Mouse (Mus musculus) Patski (cell line): ENCODE measurements around the gene Ift46. TPM values are rescaled to one million over a fixed set of nuclear protein-coding genes. Genes with fewer than 3 reads are reported as not detected.

ENCODE experiments used
- ATAC-seq: fragments of 100-300 bp; one replicate; pipeline ENCODE4 v1.8.0; 2021
- CTCF ChIA-PET: fragments of 350-600 bp; sonication (Branson Sonifier 250); formaldehyde crosslinking; loops from one replicate; lab custom pipeline; 2022; ENCODE audit warnings: inconsistent platforms; lab: Charles Lee
- POLR2A ChIA-PET: fragments of 350-600 bp; sonication (Branson Sonifier 250); formaldehyde crosslinking; loops from one replicate; lab custom pipeline; 2022; ENCODE audit warnings: antibody characterized with exemption, inconsistent platforms; lab: Charles Lee
- DNase-seq: peaks from one replicate; pipeline ENCODE4 v3.0.0-alpha.2; 2011; ENCODE audit warnings: low read depth, low spot score
- H3K27me3 ChIP-seq: fragments of 371-371 bp; one replicate; pipeline ENCODE4 v1.5.1; 2021
- CTCF ChIP-seq: fragments of 100-300 bp; IDR thresholded peaks from one replicate; pipeline ENCODE4 v1.5.1; 2021
- in situ Hi-C: fragments of 300-500 bp; cut with MboI; formaldehyde crosslinking; loops from 3 replicates; pipeline ENCODE4 v1.11.1; 2018; ENCODE audit warnings: low pct_unique_long_range_greater_than_20kb, mixed read lengths
- polyA plus RNA-seq: library from polyadenylated mRNA; unstranded; gene quantifications from one replicate; pipeline ENCODE4 v1.2.3, GENCODE M21; 2021

The Ift46 gene
- polyA plus RNA-seq, 1 experiment from 2014 or later = 193 TPM

DNA sequence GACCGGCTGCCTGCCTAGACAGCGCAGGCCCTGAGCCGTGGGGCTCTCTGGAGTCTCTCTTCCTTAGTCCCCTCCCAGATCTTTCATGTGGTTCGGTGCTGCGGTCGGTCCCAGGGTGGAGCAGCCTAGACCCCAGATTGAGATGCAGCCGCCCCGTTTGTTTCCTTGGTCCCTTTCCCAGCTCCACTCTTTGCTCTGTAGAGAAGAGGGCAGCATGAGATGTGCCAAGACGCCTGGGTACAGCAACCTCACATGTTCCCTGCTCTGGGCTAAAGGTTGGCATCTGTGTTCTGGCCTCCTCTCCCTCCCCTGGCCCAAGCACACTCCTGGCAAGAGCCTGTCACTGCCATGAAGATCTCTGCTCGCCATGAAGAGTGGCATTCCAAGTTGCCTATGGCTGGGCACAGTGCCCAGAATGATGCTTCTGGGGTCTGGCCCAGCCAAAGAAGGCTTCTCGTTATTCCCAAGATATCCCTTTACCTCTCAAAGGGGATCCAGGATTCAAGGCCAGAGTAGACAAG is 44.1 kb upstream of the Ift46 start:
- no peak for TF ChIP-seq CTCF
- CTCF ChIA-PET = interaction anchor here (2.7 to 4.3 kb wide), 2 partner anchors 14 to 38 kb away, joined by 9 to 12 read pairs; no protein-coding TSS in a partner anchor
- no peaks in the 10 kb centered on the region for H3K27me3 ChIP-seq
- DNase-seq (no peak), ATAC-seq (no peak)
- POLR2A ChIA-PET = no interaction called here
- in situ Hi-C loops = no loop called here

DNA sequence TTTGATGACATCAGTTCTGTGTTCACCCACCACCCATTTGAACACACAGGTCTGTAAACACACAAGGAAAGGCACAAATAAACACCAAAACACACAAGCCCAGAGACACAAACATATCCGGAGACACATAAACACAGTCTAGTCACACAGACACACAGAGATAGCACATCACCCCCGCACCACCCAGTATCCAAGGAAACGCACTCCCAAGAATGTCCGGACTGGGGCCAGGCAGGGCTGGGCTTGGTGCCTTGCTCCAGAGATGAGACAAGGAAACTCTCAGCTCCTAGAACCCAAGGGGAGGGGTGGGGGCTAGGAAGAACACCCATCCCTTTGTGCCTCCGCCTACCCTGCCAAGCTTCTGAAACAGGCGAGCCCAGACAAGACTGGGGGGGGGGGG is 43.5 kb upstream of the Ift46 start:
- no peaks in the 10 kb centered on the region for H3K27me3 ChIP-seq
- DNase-seq (no peak), ATAC-seq (no peak)
- ChIA-PET POLR2A (no interaction called here), CTCF (no interaction called here)
- TF ChIP-seq CTCF = no peak
- in situ Hi-C loops = no loop called here

DNA sequence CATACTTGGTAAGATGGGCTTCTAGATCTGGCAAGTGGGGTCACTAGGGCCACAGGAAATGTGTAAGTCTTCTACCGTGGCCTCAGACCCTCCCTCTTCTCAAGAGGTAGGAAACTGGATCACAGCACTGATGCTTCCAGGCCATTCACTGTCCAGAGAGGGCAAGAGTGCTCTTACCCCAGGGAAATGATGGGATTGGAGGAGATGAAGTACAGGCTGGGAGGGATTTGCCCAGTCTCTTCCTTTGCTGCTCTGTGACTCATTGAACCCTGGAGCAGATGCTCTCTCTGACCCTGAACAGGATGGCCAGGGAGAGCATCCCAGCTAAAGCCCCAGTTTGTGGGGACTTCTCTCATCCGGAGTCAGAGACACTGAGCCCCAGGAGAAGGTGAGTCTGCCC is 43.0 kb upstream of the Ift46 start:
- no peak for TF ChIP-seq CTCF
- DNase-seq (no peak), ATAC-seq (no peak)
- ChIA-PET POLR2A (no interaction called here), CTCF (no interaction called here)
- H3K27me3 ChIP-seq = no peaks in the 10 kb centered on the region
- in situ Hi-C loops = no loop called here

DNA sequence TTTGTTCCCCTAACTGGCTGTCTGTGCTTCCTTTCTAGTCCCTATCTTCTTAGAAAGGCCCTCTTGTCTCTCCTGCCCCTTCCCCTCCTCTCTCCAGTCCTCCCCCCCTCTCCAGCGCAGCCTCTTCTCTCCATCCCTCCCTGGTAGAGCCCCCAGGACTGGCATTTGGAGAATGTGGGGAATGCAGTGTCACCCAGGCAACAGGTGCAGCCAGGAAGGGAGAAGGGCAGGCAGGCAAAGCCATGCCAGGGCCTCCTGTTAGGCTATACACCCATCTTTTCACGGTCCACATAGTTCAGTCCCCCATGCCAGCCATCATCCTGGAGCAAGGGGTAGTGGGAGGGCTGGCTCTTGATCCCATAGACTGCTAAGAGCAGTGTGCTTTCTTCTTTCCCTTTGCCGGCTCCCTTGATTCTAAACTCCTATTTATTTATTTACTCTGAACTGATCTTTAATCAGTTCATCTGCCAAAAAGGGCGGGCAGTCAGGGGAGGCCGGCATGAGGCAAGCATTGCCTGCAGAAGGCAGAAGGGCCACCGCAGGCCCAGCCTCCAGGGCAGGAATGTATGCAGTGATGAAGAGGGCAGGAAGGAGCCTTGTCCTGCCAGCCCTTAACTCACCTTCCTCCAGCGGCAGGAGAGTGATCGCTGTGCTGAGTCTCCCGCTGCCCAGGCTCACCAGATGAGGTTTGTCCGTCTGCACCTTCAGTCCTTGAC is 41.1 kb upstream of the Ift46 start:
- DNase-seq (no peak), ATAC-seq (peak; percentile 61)
- TF ChIP-seq CTCF = no peak
- CTCF ChIA-PET = interaction anchor here (1.1 kb wide), 1 partner anchor 8 kb away, joined by 3 read pairs; no protein-coding TSS in a partner anchor
- POLR2A ChIA-PET = no interaction called here
- no peaks in the 10 kb centered on the region for H3K27me3 ChIP-seq
- in situ Hi-C loops = no loop called here

DNA sequence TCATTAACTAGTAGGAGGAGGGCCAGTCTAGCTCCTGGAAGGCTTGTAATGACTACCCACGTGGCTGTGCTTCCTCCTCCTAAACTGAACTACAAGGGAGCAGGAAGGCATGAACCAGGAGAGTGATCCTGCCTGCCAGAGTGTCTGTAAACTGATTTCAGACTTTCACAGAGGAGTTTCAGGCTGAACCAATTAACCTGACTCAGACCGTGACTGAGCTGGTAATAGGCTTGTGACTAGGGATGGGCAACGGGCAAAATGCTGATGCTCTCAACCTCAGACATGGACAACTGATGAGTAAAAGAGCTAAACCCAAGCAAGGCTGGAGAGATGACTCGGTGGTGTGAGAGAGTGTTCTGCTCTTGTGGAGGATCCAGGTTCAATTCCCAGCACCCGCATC is 40.3 kb upstream of the Ift46 start:
- in situ Hi-C loops = no loop called here
- no peak for TF ChIP-seq CTCF
- POLR2A ChIA-PET = no interaction called here
- H3K27me3 ChIP-seq = no peaks in the 10 kb centered on the region
- peak; percentile 41 for ATAC-seq
- CTCF ChIA-PET = interaction anchor here (0.7 to 1.1 kb wide), 2 partner anchors 9 to 181 kb away, joined by 3 read pairs; no protein-coding TSS in a partner anchor
- DNase-seq = no peak

DNA sequence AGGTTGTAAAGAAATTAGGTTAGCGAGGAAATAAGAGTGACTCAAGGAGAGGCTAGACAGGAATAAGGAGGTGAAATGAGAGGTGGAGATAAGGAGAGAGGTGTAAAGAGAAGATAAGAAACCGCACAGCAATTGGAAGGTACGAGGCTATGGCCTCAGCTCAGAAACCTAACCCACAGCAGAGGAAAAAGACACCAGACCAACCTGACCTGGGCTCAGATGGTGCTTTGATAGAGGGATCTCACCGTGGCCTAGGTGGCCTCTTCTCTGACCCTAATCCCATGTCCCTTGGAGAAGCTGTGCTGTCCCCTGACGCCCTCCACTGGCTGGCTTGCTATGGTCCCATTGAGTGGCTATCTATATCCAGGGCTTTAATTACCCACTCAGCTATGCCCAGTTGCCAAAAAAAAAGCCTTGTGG is 35.6 kb upstream of the Ift46 start:
- no peak for DNase-seq
- in situ Hi-C loops = no loop called here
- TF ChIP-seq CTCF = no peak
- ChIA-PET POLR2A (no interaction called here), CTCF (interaction anchor here (1.3 kb wide), 1 partner anchor 12 kb away, joined by 5 read pairs; no protein-coding TSS in a partner anchor)
- no peak for ATAC-seq
- H3K27me3 ChIP-seq = no peaks in the 10 kb centered on the region

DNA sequence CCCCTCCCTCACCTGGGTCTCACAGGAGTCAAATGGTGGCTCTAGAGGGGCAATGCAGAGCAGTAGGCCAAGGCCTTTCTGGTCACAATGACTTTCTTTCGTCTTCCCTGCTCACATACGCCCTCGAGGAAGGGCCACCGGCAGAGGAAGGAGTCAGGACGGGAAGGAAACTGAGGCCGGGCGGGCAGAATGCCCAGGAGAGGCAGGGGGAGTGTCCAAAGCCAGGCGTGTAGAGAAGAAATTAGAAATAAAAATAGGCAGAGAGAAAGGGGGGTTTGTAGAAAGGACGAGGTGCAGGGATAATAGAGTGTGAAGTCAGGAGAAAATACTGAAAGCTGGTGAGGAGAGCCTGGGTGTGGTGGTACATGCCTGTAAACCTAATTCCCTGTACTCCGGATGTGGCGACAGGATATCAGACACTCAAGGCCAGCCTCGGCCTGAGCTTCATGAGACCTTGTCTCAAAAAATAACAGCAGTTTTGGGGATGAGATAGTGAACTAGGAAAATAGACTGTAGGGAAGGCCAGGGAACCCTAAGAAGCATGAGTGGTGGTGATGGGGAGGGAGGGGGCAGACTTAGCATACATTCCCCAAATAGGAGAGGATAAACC is 34.7 kb upstream of the Ift46 start:
- POLR2A ChIA-PET = interaction anchor here (0.7 to 0.9 kb wide), 2 partner anchors 13 to 52 kb away, joined by 3 read pairs; no protein-coding TSS in a partner anchor
- no peak for ATAC-seq

DNA sequence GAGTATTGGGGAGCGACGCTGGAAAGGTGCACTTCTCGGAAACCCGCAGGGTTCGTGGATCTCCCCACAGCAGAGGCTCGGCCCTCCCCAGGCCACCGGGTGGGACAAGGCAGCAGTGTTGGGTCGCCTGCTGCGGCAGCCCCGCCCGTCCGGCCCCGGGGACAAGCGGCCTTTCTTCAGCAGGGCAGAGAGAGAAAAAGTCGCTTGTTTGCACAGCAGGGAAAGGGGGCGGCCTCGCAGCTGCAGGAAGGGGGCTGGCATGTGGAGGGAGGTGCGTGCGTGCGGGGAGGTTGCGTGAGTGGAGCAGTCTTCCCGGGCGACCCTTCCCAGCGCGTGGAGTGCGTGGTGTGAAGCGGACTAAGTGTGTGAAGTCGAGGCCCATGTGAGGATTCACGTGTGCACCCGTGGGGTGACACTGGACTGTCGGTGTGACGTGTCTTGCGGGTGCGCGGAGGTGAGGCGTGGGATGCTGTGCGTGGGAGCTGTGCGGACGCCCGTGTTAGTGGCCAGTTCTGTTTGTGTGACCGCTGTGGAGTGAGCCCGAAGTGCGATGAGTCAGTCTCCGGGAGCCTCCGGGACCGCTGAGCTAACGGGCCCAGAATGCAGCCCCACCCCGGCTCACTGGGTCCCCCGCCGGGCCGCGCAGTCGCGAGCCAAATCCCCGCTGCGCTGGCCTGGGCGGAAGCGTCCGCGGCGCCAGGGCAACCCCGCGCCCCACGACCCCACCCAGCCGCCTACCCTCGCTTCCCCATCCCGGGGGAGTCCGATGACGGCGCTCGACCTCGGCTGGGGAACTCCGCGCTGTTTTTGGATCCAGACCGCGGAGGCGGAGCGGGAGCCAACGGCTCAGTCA is 33.8 kb upstream of the Ift46 start:
- TF ChIP-seq CTCF = no peak
- in situ Hi-C loops = no loop called here
- DNase-seq (no peak), ATAC-seq (peak; percentile 78)
- POLR2A ChIA-PET = interaction anchor here (0.9 to 1.0 kb wide), 3 partner anchors 12 to 48 kb away, joined by 3 to 5 read pairs (median 4); no protein-coding TSS in a partner anchor
- CTCF ChIA-PET = interaction anchor here (0.9 to 1.3 kb wide), 4 partner anchors 13 to 34 kb away, joined by 3 to 5 read pairs (median 4); no protein-coding TSS in a partner anchor
- no peaks in the 10 kb centered on the region for H3K27me3 ChIP-seq

More for the DNA sequence above, 34.7 kb upstream of the Ift46 start:
- no peaks in the 10 kb centered on the region for H3K27me3 ChIP-seq
- no peak for TF ChIP-seq CTCF
- DNase-seq = no peak
- in situ Hi-C loops = no loop called here
- CTCF ChIA-PET = interaction anchor here (0.9 to 1.3 kb wide), 3 partner anchors 12 to 33 kb away, joined by 3 to 5 read pairs (median 3); no protein-coding TSS in a partner anchor

DNA sequence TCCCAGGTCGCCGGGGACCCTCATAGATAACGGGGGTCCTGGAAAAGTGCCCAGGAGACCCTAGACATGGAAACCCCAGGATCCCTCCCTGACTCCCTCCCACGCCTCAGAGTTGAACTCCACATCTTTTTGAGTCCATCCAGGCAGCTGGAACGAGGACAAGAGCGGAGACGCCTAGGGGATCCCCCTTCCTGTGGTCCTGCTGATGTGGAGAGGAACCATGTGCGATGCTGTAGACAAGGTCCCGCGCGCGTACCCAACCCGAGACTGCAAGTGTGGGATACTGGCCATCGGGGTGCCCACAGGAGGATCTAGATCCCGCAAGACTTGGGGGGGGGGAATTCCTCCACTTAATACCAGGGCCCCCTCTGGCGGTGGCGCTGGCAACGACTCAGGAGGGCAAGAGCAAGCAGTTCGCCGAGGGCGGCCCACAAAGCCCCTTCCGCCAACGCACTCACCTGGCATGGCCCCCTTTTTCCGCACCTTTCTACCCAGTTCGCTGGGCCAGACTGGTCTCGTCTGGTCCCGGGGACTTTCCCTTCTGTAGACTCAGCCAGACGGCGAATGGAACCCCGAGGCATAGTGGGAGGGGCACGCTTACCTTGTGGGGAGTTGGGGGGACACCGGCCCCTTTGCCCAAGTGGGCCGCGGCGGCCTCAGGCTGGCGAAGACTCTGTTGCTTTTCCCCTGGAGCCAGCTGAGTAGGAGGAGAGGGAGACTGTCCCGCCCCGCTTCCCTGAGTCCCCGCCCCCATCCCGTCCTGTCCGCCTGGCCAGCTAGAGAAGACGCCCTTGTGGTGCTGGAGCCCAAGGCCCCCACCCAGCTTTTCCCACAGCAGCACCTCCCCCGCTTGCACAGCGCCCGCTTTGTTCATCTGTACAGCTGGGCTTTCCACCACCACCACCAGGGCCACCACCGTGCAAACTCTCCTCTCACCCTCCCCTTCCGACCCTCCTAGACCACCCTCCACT is 32.9 kb upstream of the Ift46 start, which contains the start of gene Phldb1:
Gene Phldb1, minus strand, starts transcription at position 675 of the 971 bp plus-strand sequence.
- TF ChIP-seq CTCF = no peak
- ChIA-PET CTCF (interaction anchor here (0.9 to 3.1 kb wide), 6 partner anchors 16 to 79 kb away, joined by 3 to 14 read pairs (median 4); no protein-coding TSS in a partner anchor), POLR2A (interaction anchor here (0.9 to 2.2 kb wide), 3 partner anchors 13 to 49 kb away, joined by 4 to 11 read pairs (median 5); no protein-coding TSS in a partner anchor)
- in situ Hi-C loops = no loop called here
- H3K27me3 ChIP-seq = no peaks in the 10 kb centered on the region
- no peak for DNase-seq
- ATAC-seq = peak; percentile 54
